In genomic region chr1:71673398-71673910, GRCm38 (mm10) we compare ENCODE assay signal across 14 mouse cellular contexts. TPM values are rescaled to one million over a fixed set of nuclear protein-coding genes. Genes with fewer than 3 reads are reported as not detected.
DNase-seq lines count a peak whose midpoint lies in the region; ATAC-seq and TF ChIP-seq lines count a peak whose summit lies in the region.
"Had no signal": no experiment of that assay in that cellular context is flagged by ENCODE, and none has a peak within 500 bp of the region (broad histone marks: within the 10 kb centered on the region; RNA-seq: fewer than 3 reads in every experiment).

No protein-coding gene starts in this region.

- peak overlapping the region; percentile 8; the same call in 1 of the 2 replicates for H3K27ac ChIP-seq in embryonic facial prominence, embryonic 14.5 days (replicated peaks; ENCODE audit: low read depth, low read length)
- no peak overlapping the region for H3K27ac ChIP-seq in hindbrain, embryonic 16.5 days (ENCODE audit: low read depth, low read length)
- H3K27ac ChIP-seq in neural tube, embryonic 13.5 days (replicated peaks), result peak overlapping the region; percentile 65
- H3K27ac ChIP-seq in thymus, adult 2 months (ENCODE audit: control insufficient read depth, insufficient read depth, low read length), result no peak overlapping the region
- H3K27ac ChIP-seq: kidney, postnatal 0 days had no signal

- peaks cover 4% of the 10 kb centered on the region; the same call in 1 of the 2 replicates for H3K4me1 ChIP-seq in embryonic facial prominence, embryonic 14.5 days (ENCODE audit: control insufficient read depth, insufficient read depth, low read length)
- H3K4me1 ChIP-seq in hindbrain, embryonic 16.5 days (ENCODE audit: control insufficient read depth, insufficient read depth, low read depth, low read length), result peaks cover 3% of the 10 kb centered on the region; the same call in 1 of the 2 replicates
- peaks cover 11% of the 10 kb centered on the region for H3K4me1 ChIP-seq in neural tube, embryonic 13.5 days (replicated peaks)
- H3K4me1 ChIP-seq in thymus, adult 2 months (replicated peaks; ENCODE audit: control insufficient read depth, insufficient read depth, low read length), result no peaks in the 10 kb centered on the region

- no peaks in the 10 kb centered on the region for H3K9me3 ChIP-seq in embryonic facial prominence, embryonic 14.5 days (ENCODE audit: control insufficient read depth, low read length)
- H3K9me3 ChIP-seq in hindbrain, embryonic 16.5 days (ENCODE audit: control insufficient read depth, low read length), result no peaks in the 10 kb centered on the region
- H3K9me3 ChIP-seq in neural tube, embryonic 13.5 days, result no peaks in the 10 kb centered on the region

- TF ChIP-seq CTCF in thymus, adult 2 months (IDR thresholded peaks at IDR 0.05; ENCODE audit: borderline replicate concordance, control insufficient read depth, extremely low read depth, insufficient read depth, low read length, poor library complexity), result no peak

- H3K4me2 ChIP-seq in embryonic facial prominence, embryonic 14.5 days (ENCODE audit: low read depth, low read length), result no peak overlapping the region
- no peak overlapping the region for H3K4me2 ChIP-seq in hindbrain, embryonic 16.5 days (ENCODE audit: low read length)
- no peak overlapping the region for H3K4me2 ChIP-seq in neural tube, embryonic 13.5 days

- no peak for TF ChIP-seq POLR2A in thymus, adult 2 months (IDR thresholded peaks at IDR 0.05; ENCODE audit: control insufficient read depth, extremely low read depth, insufficient read depth, low read length, poor library complexity)

- H3K4me3 ChIP-seq in embryonic facial prominence, embryonic 14.5 days (ENCODE audit: low read depth, low read length), result no peak overlapping the region
- no peak overlapping the region for H3K4me3 ChIP-seq in hindbrain, embryonic 16.5 days (ENCODE audit: low read length)
- H3K4me3 ChIP-seq in neural tube, embryonic 13.5 days, result no peak overlapping the region
- H3K4me3 ChIP-seq in thymus, adult 2 months (ENCODE audit: control insufficient read depth, insufficient read depth, low read length), result no peak overlapping the region
- H3K4me3 ChIP-seq: myocyte had no signal

- H3K36me3 ChIP-seq in embryonic facial prominence, embryonic 14.5 days (ENCODE audit: control insufficient read depth, insufficient read depth, low read length), result no peaks in the 10 kb centered on the region
- H3K36me3 ChIP-seq in hindbrain, embryonic 16.5 days (ENCODE audit: control insufficient read depth, insufficient read depth, low read length), result no peaks in the 10 kb centered on the region
- H3K36me3 ChIP-seq in neural tube, embryonic 13.5 days, result no peaks in the 10 kb centered on the region
- no peaks in the 10 kb centered on the region for H3K36me3 ChIP-seq in thymus, adult 2 months (ENCODE audit: control insufficient read depth, insufficient read depth, low read length)

- peak; percentile 70; the same call in 1 of the 2 replicates for ATAC-seq in embryonic facial prominence, embryonic 14.5 days (ENCODE audit: low read depth)
- peak; percentile 83 for ATAC-seq in hindbrain, embryonic 16.5 days
- peak; percentile 90 for ATAC-seq in neural tube, embryonic 13.5 days (ENCODE audit: low read depth)

- 3% methylated on average over 3 of the region's 3 CpGs for WGBS in embryonic facial prominence, embryonic 14.5 days
- 6% methylated on average over 3 of the region's 3 CpGs for WGBS in hindbrain, embryonic 16.5 days
- WGBS in neural tube, embryonic 13.5 days, result 6% methylated on average over 3 of the region's 3 CpGs
- WGBS in thymus, adult 2 months, result 72% methylated on average over 3 of the region's 3 CpGs

- H3K27me3 ChIP-seq in embryonic facial prominence, embryonic 14.5 days (replicated peaks; ENCODE audit: control insufficient read depth, insufficient read depth, low read length), result no peaks in the 10 kb centered on the region
- no peaks in the 10 kb centered on the region for H3K27me3 ChIP-seq in hindbrain, embryonic 16.5 days (replicated peaks; ENCODE audit: control insufficient read depth, insufficient read depth, low read length)
- H3K27me3 ChIP-seq in neural tube, embryonic 13.5 days, result no peaks in the 10 kb centered on the region
- no peaks in the 10 kb centered on the region for H3K27me3 ChIP-seq in thymus, adult 2 months (ENCODE audit: control insufficient read depth, insufficient read depth, low read length)

- peak; percentile 96 for DNase-seq in ZHBTc4 (ENCODE audit: low read depth, low spot score)
- peak; percentile 27 for DNase-seq in embryonic facial prominence, embryonic 14.5 days (ENCODE audit: low spot score)
- no peak for DNase-seq in gastrocnemius, adult 8-10 months (ENCODE audit: low spot score in 2 of 2)
- no peak for DNase-seq in thymus, adult 2 months
- DNase-seq in kidney, postnatal 25 days, result no peak
- DNase-seq: cerebellum, postnatal 36 days; heart, postnatal 10 days; lung, adult 18-20 months; right cerebral cortex, postnatal 4 days; thymus, adult 18-20 months had no signal

- no peak overlapping the region for H3K9ac ChIP-seq in embryonic facial prominence, embryonic 14.5 days (ENCODE audit: low read depth, low read length)
- no peak overlapping the region for H3K9ac ChIP-seq in hindbrain, embryonic 16.5 days (ENCODE audit: low read depth, low read length)
- H3K9ac ChIP-seq in neural tube, embryonic 13.5 days, result no peak overlapping the region

RNA-seq across cellular contexts. Expression of gene Fn1, which starts 20.5 kb away (rescaled TPM):
- polyA plus RNA-seq in embryonic facial prominence, embryonic 14.5 days (2014; fragmentation: Nextera tagmentation; extraction: Ambion mirVana), result 277 and 304 TPM in 2 replicates
- polyA plus RNA-seq in hindbrain, embryonic 16.5 days (2015; fragmentation: Nextera tagmentation; extraction: Ambion mirVana), result 27.4 and 46.9 TPM in 2 replicates
- 38.7 and 59.1 TPM in 2 replicates for polyA plus RNA-seq in neural tube, embryonic 13.5 days (2015; fragmentation: Nextera tagmentation; extraction: Ambion mirVana)
- 10 to 100 TPM; 18.4 to 36.6 (median 23.6) TPM for total RNA-seq in gastrocnemius, adult 8-10 months (2022)
- 29.6 and 31.3 TPM in 2 replicates for polyA plus RNA-seq in thymus, adult 2 months (2012; rRNA removed)

Comparison
In these comparisons a context has a peak if more than half of its experiments do, and no peak if none do; other contexts are left out.
1. DNase-seq: peak in ZHBTc4 (single experiment) and embryonic facial prominence, embryonic 14.5 days (single experiment); none in gastrocnemius, adult 8-10 months (0 of 2), thymus, adult 2 months (single experiment) and kidney, postnatal 25 days (0 of 2).
2. H3K27ac ChIP-seq: peak in embryonic facial prominence, embryonic 14.5 days (single experiment) and neural tube, embryonic 13.5 days (single experiment); none in hindbrain, embryonic 16.5 days (single experiment) and thymus, adult 2 months (single experiment).
3. Peak in every context shown above with its lines, with median percentiles within 50 percentile points of each other: ATAC-seq.